Mouse (Mus musculus) stomach, embryonic 14.5 days (tissue): ENCODE measurements around the gene Ncor2. TPM values are rescaled to one million over a fixed set of nuclear protein-coding genes. Genes with fewer than 3 reads are reported as not detected.

Experiments
- ATAC-seq: fragments of 200-750 bp; cut with Nextera tagmentation; 2 replicates; pipeline ENCODE4 v1.8.0; 2017; ENCODE audit warnings: low read depth, moderate TSS enrichment; ENCODE audit not compliant: insufficient number of reproducible peaks, insufficient read depth, low FRiP score
- H3K27ac ChIP-seq: fragments of 300-500 bp; sonication (generic); 2 replicates; pipeline ENCODE4 v1.5.1; 2014; ENCODE audit warnings: mild to moderate bottlenecking, low read length, moderate library complexity, mixed read lengths
- H3K27me3 ChIP-seq: fragments of 300-500 bp; sonication (generic); 2 replicates; pipeline ENCODE4 v1.6.1; 2014; ENCODE audit warnings: low read length, control low read depth, mixed read lengths; ENCODE audit not compliant: control insufficient read depth, insufficient read depth
- H3K36me3 ChIP-seq: fragments of 300-500 bp; sonication (generic); 2 replicates; pipeline ENCODE4 v1.6.1; 2014; ENCODE audit warnings: mild to moderate bottlenecking, control low read depth, low read length, moderate library complexity, mixed read lengths; ENCODE audit not compliant: control insufficient read depth, insufficient read depth
- H3K4me1 ChIP-seq: fragments of 300-500 bp; sonication (generic); 2 replicates; pipeline ENCODE4 v1.6.1; 2014; ENCODE audit warnings: low read length, control low read depth, mixed read lengths; ENCODE audit not compliant: control insufficient read depth, insufficient read depth
- H3K4me2 ChIP-seq: fragments of 300-500 bp; sonication (generic); replicated peaks from 2 replicates; pipeline ENCODE4 v1.6.1; 2014; ENCODE audit warnings: low read depth, low read length, control low read depth
- H3K4me3 ChIP-seq: fragments of 300-500 bp; sonication (generic); 2 replicates; pipeline ENCODE4 v1.5.1; 2014; ENCODE audit warnings: low read depth, low read length, control low read depth
- H3K9ac ChIP-seq: fragments of 300-500 bp; sonication (generic); replicated peaks from 2 replicates; pipeline ENCODE4 v1.6.1; 2014; ENCODE audit warnings: low read depth, mild to moderate bottlenecking, control low read depth, low read length, moderate library complexity, mixed read lengths
- H3K9me3 ChIP-seq: fragments of 300-500 bp; sonication (generic); 2 replicates; pipeline ENCODE4 v1.6.1; 2016; ENCODE audit warnings: low read depth, low read length, control low read depth; ENCODE audit not compliant: control insufficient read depth
- WGBS: fragments of 180-500 bp; shearing (Covaris S2); extraction: QIAGEN DNeasy Blood & Tissue Kit; methylation state at CpG from one replicate; pipeline ENCODE4 v1.1.7; 2014; 5-methylcytosine and 5-hydroxymethylcytosine counted together
- polyA plus RNA-seq: library from polyadenylated mRNA; unstranded; fragments of >200 nt; fragmentation: Nextera tagmentation; extraction: Ambion mirVana; gene quantifications from 2 replicates; pipeline ENCODE4 v1.2.1, GENCODE M21; 2014

The Ncor2 gene
- polyA plus RNA-seq, 1 experiment from 2014 or later: 32.7 TPM

DNA sequence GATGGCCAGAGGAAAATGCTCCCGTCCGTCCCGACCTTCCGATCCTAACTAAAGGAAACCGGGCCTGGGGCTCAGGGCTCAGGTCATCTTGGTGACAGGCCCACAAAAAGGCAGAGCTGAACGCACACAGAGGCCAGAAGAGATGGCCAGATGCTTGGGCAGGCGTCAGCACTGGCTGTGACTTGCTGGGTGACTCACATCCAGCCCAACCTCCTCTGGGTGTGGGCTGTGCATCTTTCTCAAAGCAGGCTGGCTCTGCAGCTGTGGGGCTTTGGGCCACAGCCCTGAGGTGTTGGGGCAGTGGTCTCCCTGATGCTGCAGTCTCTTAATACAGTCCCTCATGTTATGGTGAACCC, 37.5 kb downstream of the Ncor2 start:
- Histone ChIP-seq H3K27me3 (no peaks in the 10 kb centered on the region), H3K4me1 (peaks cover 66% of the 10 kb centered on the region), H3K27ac (peak overlapping the region; percentile 99), H3K9ac (no peak overlapping the region), H3K4me2 (peak overlapping the region; percentile 70), H3K4me3 (peak overlapping the region; percentile 7; the same call in 1 of the 2 replicates), H3K36me3 (no peaks in the 10 kb centered on the region), H3K9me3 (no peaks in the 10 kb centered on the region)
- WGBS: under 1% methylated on average over 7 of the region's 7 CpGs
- peak; percentile 65; the same call in 1 of the 2 replicates for ATAC-seq

DNA sequence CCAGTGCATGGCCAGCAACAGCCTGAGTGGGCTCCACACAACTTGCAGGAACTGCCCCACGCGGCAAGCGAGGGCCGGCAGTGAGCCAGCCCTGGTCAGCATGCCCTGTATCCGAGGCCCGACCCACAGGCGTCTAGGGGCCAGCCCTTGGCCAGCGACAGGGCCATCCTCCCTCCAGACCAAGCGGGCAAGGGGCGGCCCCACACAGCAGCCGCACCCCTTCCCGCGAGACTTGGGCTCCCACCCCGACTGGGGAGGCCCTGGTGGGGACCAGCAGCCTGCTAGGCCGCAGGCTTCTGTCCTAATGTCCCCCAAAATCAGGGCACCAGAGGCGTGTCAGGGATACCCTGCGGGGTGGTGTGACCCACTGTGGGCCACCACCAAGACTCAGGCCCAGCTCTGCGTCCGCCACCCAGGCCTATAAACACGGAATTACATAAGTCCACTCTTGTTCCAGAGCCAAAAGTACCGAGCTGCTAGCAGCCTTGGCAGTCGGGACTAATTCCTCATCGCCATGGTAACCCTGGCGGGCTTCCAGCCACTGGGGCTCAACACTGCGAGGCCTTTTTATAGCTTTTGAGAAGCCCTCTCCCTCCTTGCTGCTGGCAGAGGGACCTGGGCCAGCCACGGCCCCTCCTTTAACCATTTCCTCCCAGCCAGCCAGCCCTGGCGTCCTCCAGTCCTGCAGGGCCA, 38.0 kb downstream of the Ncor2 start:
- H3K4me1 ChIP-seq: peaks cover 66% of the 10 kb centered on the region
- peak overlapping the region; percentile 99 for H3K27ac ChIP-seq
- WGBS: 9% methylated on average over 27 of the region's 27 CpGs
- no peaks in the 10 kb centered on the region for H3K9me3 ChIP-seq
- H3K36me3 ChIP-seq: no peaks in the 10 kb centered on the region
- H3K4me2 ChIP-seq: peak overlapping the region; percentile 70
- H3K9ac ChIP-seq: peak overlapping the region; percentile 52
- ATAC-seq: peak; percentile 84
- H3K4me3 ChIP-seq: peak overlapping the region; percentile 36
- H3K27me3 ChIP-seq: no peaks in the 10 kb centered on the region

- H3K36me3 ChIP-seq: no peaks in the 10 kb centered on the region
- peak overlapping the region; percentile 52 for H3K9ac ChIP-seq
- no peaks in the 10 kb centered on the region for H3K9me3 ChIP-seq
- peaks cover 61% of the 10 kb centered on the region for H3K4me1 ChIP-seq
- H3K4me2 ChIP-seq: peak overlapping the region; percentile 70
- 31% methylated on average over 19 of the region's 19 CpGs for WGBS
- H3K4me3 ChIP-seq: peak overlapping the region; percentile 36
- ATAC-seq: peak; percentile 12
- H3K27ac ChIP-seq: peak overlapping the region; percentile 99
- no peaks in the 10 kb centered on the region for H3K27me3 ChIP-seq
Measured at GRCm38 (mm10) chr5:125140151-125140699, 38.8 kb downstream of the Ncor2 start.

- ATAC-seq: no peak
- H3K9ac ChIP-seq: peak overlapping the region; percentile 52; the same call in 1 of the 2 replicates
- H3K4me3 ChIP-seq: peak overlapping the region; percentile 36
- peak overlapping the region; percentile 99 for H3K27ac ChIP-seq
- 69% methylated on average over 5 of the region's 5 CpGs for WGBS
- H3K27me3 ChIP-seq: no peaks in the 10 kb centered on the region
- H3K4me2 ChIP-seq: peak overlapping the region; percentile 70
- no peaks in the 10 kb centered on the region for H3K36me3 ChIP-seq
- H3K9me3 ChIP-seq: no peaks in the 10 kb centered on the region
- H3K4me1 ChIP-seq: peaks cover 67% of the 10 kb centered on the region
Measured at GRCm38 (mm10) chr5:125139669-125140068, 39.4 kb downstream of the Ncor2 start.

DNA sequence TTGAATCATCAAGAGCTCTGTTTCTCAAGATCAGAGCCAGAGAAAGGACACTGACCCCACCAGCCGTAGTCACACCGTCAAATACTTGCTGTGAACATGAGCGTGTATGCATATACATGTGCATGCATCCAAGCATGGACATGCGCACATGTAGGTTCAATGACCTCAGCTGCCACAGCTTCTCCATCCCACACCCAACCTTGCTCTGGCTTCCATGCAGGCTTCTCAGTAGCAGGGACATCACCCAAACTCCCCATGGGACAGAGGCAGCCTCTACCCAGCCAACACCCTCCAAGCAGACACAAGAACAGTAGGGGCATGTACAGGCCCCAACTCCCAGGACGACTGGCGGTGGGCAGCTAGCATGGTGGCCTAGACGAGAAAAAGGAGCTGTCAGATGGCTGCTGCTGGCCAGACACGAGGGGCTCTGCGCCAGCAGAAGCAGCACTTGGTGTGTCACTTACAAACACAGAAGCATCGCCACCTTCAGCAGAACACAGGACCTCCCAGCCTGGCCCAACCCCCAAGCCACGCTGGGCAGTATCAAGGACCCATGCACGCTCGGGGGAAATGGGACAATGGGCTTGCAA, 40.1 kb downstream of the Ncor2 start:
- H3K9ac ChIP-seq: no peak overlapping the region
- no peak for ATAC-seq
- no peaks in the 10 kb centered on the region for H3K27me3 ChIP-seq
- peaks cover 74% of the 10 kb centered on the region for H3K4me1 ChIP-seq
- H3K4me3 ChIP-seq: no peak overlapping the region
- WGBS: 81% methylated on average over 13 of the region's 13 CpGs
- no peaks in the 10 kb centered on the region for H3K9me3 ChIP-seq
- H3K36me3 ChIP-seq: no peaks in the 10 kb centered on the region
- no peak overlapping the region for H3K27ac ChIP-seq
- H3K4me2 ChIP-seq: no peak overlapping the region; the same call in 1 of the 2 replicates

DNA sequence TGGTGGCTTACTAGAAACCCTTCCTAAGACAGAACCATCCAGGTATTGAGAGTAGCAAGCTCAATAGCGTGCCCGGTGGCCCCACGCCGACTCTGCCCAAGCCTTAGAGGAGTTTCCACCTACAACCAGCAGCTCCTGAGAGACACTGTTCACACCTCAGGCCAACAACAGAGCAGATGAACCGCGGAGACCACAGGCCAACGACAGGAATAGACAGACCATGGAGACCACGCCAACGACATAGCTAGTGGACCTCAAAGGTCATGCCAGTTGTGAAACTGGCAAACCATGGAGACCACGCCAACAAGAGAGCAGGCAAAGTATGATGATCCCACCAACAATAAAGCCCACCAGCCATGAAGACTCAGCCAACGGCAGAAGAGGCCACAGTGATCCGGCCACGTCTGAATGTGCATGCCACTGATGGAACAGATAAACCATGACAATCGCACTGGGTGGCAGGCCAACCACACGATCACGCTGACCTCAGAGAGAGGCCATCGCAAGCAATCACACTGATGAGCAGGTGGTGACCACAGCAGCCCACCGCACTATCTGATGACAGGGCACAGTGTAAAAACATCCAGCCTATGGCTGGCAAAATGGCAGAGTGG, 41.2 kb downstream of the Ncor2 start:
- Histone ChIP-seq H3K27me3 (no peaks in the 10 kb centered on the region), H3K36me3 (peaks cover 3% of the 10 kb centered on the region), H3K9ac (no peak overlapping the region), H3K27ac (0 out of 2 replicates have a peak overlapping the region, but pooled peaks have one; percentile 7), H3K9me3 (no peaks in the 10 kb centered on the region), H3K4me2 (no peak overlapping the region), H3K4me3 (no peak overlapping the region), H3K4me1 (peaks cover 70% of the 10 kb centered on the region)
- 89% methylated on average over 18 of the region's 18 CpGs for WGBS
- ATAC-seq: no peak

DNA sequence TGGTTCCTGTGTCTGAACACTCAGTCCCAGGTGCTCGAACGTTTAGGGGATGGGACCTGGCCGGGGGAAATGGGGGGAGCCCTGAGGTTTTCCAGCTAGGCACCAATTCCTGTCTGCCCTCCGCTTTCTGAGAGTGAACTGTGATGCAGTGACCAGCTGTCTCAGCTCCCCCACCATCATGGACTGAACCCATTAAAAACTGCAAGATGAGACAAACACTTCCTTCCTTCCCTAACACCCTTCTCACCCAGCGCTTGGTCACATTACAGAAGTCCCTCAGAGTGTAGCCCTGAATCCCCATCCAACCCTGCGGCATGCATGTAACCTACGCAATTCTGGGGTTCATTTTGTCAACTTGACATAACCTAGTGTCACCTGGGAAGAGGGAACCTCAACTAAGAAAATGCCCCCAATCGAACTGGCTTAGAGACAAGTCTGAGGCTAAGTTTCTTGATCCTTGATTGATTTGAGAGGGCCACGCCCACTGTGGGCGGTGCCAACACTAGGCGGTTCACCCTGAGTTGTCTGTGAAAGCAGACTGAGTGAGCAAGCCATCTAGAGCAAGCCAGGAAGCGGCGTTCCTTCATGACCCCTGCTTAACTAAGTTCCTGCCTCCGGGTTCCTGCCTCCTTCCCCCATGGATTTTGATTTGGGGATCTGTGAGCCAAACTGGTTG, 41.9 kb downstream of the Ncor2 start:
- Histone ChIP-seq H3K27ac (peak overlapping the region; percentile 7; the same call in 1 of the 2 replicates), H3K4me2 (no peak overlapping the region), H3K27me3 (no peaks in the 10 kb centered on the region), H3K9ac (no peak overlapping the region), H3K4me3 (no peak overlapping the region), H3K4me1 (peaks cover 69% of the 10 kb centered on the region), H3K36me3 (peaks cover 4% of the 10 kb centered on the region), H3K9me3 (no peaks in the 10 kb centered on the region)
- ATAC-seq: no peak
- 39% methylated on average over 14 of the region's 14 CpGs for WGBS
